Mouse (Mus musculus) layer of hippocampus, adult 2 months (tissue): ENCODE results near the gene Timm10. TPM values are rescaled to one million over a fixed set of nuclear protein-coding genes. Genes with fewer than 3 reads are reported as not detected.

Source experiments
- DNase-seq, 2 experiments: peaks; one replicate each; pipeline ENCODE4 v3.0.0; 2022; ENCODE audit warnings: low spot score in 2 of 2
- H3K27ac ChIP-seq: fragments of 200-600 bp; 2 replicates; pipeline ENCODE4 v1.8.1; 2022
- H3K4me3 ChIP-seq: fragments of 200-600 bp; 2 replicates; pipeline ENCODE4 v1.8.1; 2022; ENCODE audit warnings: mild to moderate bottlenecking
- CTCF ChIP-seq: fragments of 200-600 bp; conservative IDR thresholded peaks from 2 replicates; pipeline ENCODE4 v1.8.1; 2022; ENCODE audit warnings: antibody characterized with exemption, mild to moderate bottlenecking, moderate library complexity
- total RNA-seq, 2 experiments: library from RNA; stranded (reverse); gene quantifications; 2 replicates each; pipeline ENCODE4 v1.2.3; 2021

Gene Timm10
- total RNA-seq, 2 experiments from 2014 or later, result 48.7 to 57.5 TPM

GRCm38 (mm10) chr2:84831666-84832391, 5.0 kb downstream of the Timm10 start:
- Histone ChIP-seq H3K27ac (peak overlapping the region; percentile 89), H3K4me3 (0 out of 2 replicates have a peak overlapping the region, but pooled peaks have one; percentile 17)
- peak; percentile 97 for TF ChIP-seq CTCF
- DNase-seq, result peak; percentile 87 to 92

GRCm38 (mm10) chr2:84837107-84837506, 10.3 kb downstream of the Timm10 start:
- no peak for DNase-seq
- TF ChIP-seq CTCF, result no peak
- Histone ChIP-seq H3K4me3 (no peak overlapping the region), H3K27ac (no peak overlapping the region)

GRCm38 (mm10) chr2:84837817-84838592, 11.2 kb downstream of the Timm10 start:
- no peak overlapping the region for H3K4me3 ChIP-seq
- no peak overlapping the region for H3K27ac ChIP-seq
- no peak for TF ChIP-seq CTCF
- no peak for DNase-seq

- Histone ChIP-seq H3K4me3 (peak within 1 kb of the TSS; percentile 60), H3K27ac (no peak within 1 kb of the TSS)
- DNase-seq, result no peak
- TF ChIP-seq CTCF, result no peak
These were observed 11.8 kb downstream of the Timm10 start, which contains the start of gene Slc43a1 for GRCm38 (mm10) chr2:84838593-84838949. Slc43a1 (plus strand) TSS chr2:84838850.

GRCm38 (mm10) chr2:84838993-84839980, 12.5 kb downstream of the Timm10 start:
- H3K27ac ChIP-seq, result no peak overlapping the region
- peak overlapping the region; percentile 60 for H3K4me3 ChIP-seq
- DNase-seq, result no peak
- no peak for TF ChIP-seq CTCF

GRCm38 (mm10) chr2:84840016-84840747, 13.4 kb downstream of the Timm10 start:
- no peak for DNase-seq
- Histone ChIP-seq H3K4me3 (peak overlapping the region; percentile 60), H3K27ac (no peak overlapping the region)
- TF ChIP-seq CTCF, result no peak

GRCm38 (mm10) chr2:84840748-84841563, 14.2 kb downstream of the Timm10 start:
- no peak for TF ChIP-seq CTCF
- Histone ChIP-seq H3K27ac (no peak overlapping the region), H3K4me3 (peak overlapping the region; percentile 60)
- DNase-seq, result no peak

GRCm38 (mm10) chr2:84841905-84842304, 15.1 kb downstream of the Timm10 start:
- H3K4me3 ChIP-seq, result no peak overlapping the region
- no peak for TF ChIP-seq CTCF
- no peak for DNase-seq
- H3K27ac ChIP-seq, result no peak overlapping the region

- no peak for TF ChIP-seq CTCF
- no peak for DNase-seq
- H3K4me3 ChIP-seq, result no peak overlapping the region
- no peak overlapping the region for H3K27ac ChIP-seq
These were observed 16.9 kb downstream of the Timm10 start for GRCm38 (mm10) chr2:84843654-84844053.

GRCm38 (mm10) chr2:84845226-84845625, 18.4 kb downstream of the Timm10 start:
- DNase-seq, result no peak
- no peak overlapping the region for H3K4me3 ChIP-seq
- H3K27ac ChIP-seq, result no peak overlapping the region
- TF ChIP-seq CTCF, result no peak

- no peak for TF ChIP-seq CTCF
- no peak for DNase-seq
- Histone ChIP-seq H3K27ac (no peak overlapping the region), H3K4me3 (no peak overlapping the region)
These were observed 23.8 kb downstream of the Timm10 start for GRCm38 (mm10) chr2:84850407-84851129.
